Comparison of ENCODE assay signal across 8 mouse cellular contexts in genomic region chr16:35874416-35874815, GRCm38 (mm10). TPM values are rescaled to one million over a fixed set of nuclear protein-coding genes. Genes with fewer than 3 reads are reported as not detected.
DNase-seq lines count a peak whose midpoint lies in the region; ATAC-seq and TF ChIP-seq lines count a peak whose summit lies in the region.

No protein-coding gene starts in this region.

- DNase-seq in heart, adult 8-10 months (ENCODE audit: low spot score): peak; percentile 73
- DNase-seq in CD4-positive helper T cell, adult 2 months (ENCODE audit: low read depth, low spot score): peak; percentile 72
- DNase-seq in adrenal gland, adult 8-10 months: peak; percentile 56
- peak in 1 of 2 experiments; percentile 47 for DNase-seq in layer of hippocampus, adult 2 months (ENCODE audit: low spot score in 2 of 2)

- H3K9ac ChIP-seq in heart, embryonic 12.5 days: no peak overlapping the region
- no peak overlapping the region for H3K9ac ChIP-seq in forebrain, embryonic 16.5 days (replicated peaks; ENCODE audit: low read depth, low read length)

- no peaks in the 10 kb centered on the region for H3K36me3 ChIP-seq in heart, embryonic 12.5 days
- no peaks in the 10 kb centered on the region for H3K36me3 ChIP-seq in forebrain, embryonic 16.5 days (ENCODE audit: control insufficient read depth, insufficient read depth)

- peak; percentile 80 for TF ChIP-seq CTCF in layer of hippocampus, adult 2 months (conservative IDR thresholded peaks at IDR 0.05)

- no peaks in the 10 kb centered on the region for H3K9me3 ChIP-seq in heart, embryonic 12.5 days (replicated peaks)
- H3K9me3 ChIP-seq in forebrain, embryonic 16.5 days (ENCODE audit: control insufficient read depth, low read length): no peaks in the 10 kb centered on the region

- H3K4me3 ChIP-seq in heart, embryonic 12.5 days: no peak overlapping the region
- H3K4me3 ChIP-seq in layer of hippocampus, adult 2 months: no peak overlapping the region
- H3K4me3 ChIP-seq in forebrain, embryonic 16.5 days (replicated peaks; ENCODE audit: low read length): no peak overlapping the region

- no peak for ATAC-seq in heart, embryonic 12.5 days (ENCODE audit: insufficient number of reproducible peaks, low FRiP score)
- ATAC-seq in erythroblast, adult 5-6 weeks (replicated peaks; ENCODE audit: low FRiP score, poor library complexity, severe bottlenecking): peak; percentile 49
- peak; percentile 72 for ATAC-seq in megakaryocyte progenitor cell, adult 5-6 weeks (replicated peaks; ENCODE audit: poor library complexity)
- ATAC-seq in forebrain, embryonic 16.5 days: no peak

- H3K4me1 ChIP-seq in heart, embryonic 12.5 days (replicated peaks): peaks cover 13% of the 10 kb centered on the region
- peaks cover 9% of the 10 kb centered on the region; the same call in 1 of the 2 replicates for H3K4me1 ChIP-seq in forebrain, embryonic 16.5 days (replicated peaks; ENCODE audit: control insufficient read depth, insufficient read depth, low read length)

- 22% methylated on average over 3 of the region's 3 CpGs for WGBS in heart, embryonic 12.5 days
- 27% methylated on average over 3 of the region's 3 CpGs for WGBS in forebrain, embryonic 16.5 days

- H3K27ac ChIP-seq in heart, embryonic 12.5 days (ENCODE audit: poor library complexity, severe bottlenecking): no peak overlapping the region
- H3K27ac ChIP-seq in layer of hippocampus, adult 2 months: no peak overlapping the region
- no peak overlapping the region for H3K27ac ChIP-seq in forebrain, embryonic 16.5 days (ENCODE audit: low read length)

- H3K4me2 ChIP-seq in heart, embryonic 12.5 days: no peak overlapping the region
- H3K4me2 ChIP-seq in forebrain, embryonic 16.5 days (ENCODE audit: low read length): no peak overlapping the region

- H3K27me3 ChIP-seq in heart, embryonic 12.5 days (replicated peaks): peaks cover 17% of the 10 kb centered on the region
- H3K27me3 ChIP-seq in forebrain, embryonic 16.5 days (replicated peaks; ENCODE audit: control insufficient read depth, insufficient read depth, low read length): peaks cover 6% of the 10 kb centered on the region; the same call in 1 of the 2 replicates

RNA-seq across cellular contexts. Expression of gene Parp14, which starts 3.1 kb away (rescaled TPM):
- total RNA-seq in heart, adult 8-10 months (2022): 10 to 100 TPM in 2 of 4 experiments, 1 to 10 TPM in 2; 8.3 to 12.5 (median 10.3) TPM
- polyA plus RNA-seq in heart, embryonic 12.5 days (2016; fragmentation: Nextera tagmentation; extraction: Ambion mirVana): 0.60 and 0.72 TPM in 2 replicates
- total RNA-seq in adrenal gland, adult 8-10 months (2022): 10 to 100 TPM; 11.7 to 16.3 (median 15.5) TPM
- 17.3 and 18.0 TPM in 2 replicates for total RNA-seq in erythroblast, adult 5-6 weeks (2015; ENCODE audit: low replicate concordance)
- 34.6 and 34.8 TPM in 2 replicates for total RNA-seq in erythroblast, adult 5-6 weeks (2017; ENCODE audit: low replicate concordance)
- total RNA-seq in layer of hippocampus, adult 2 months (2021): 1 to 10 TPM; 1.2 to 1.4 TPM
- 8.2 and 10.5 TPM in 2 replicates for total RNA-seq in megakaryocyte progenitor cell, adult 5-6 weeks (2015)
- 9.4 and 14.5 TPM in 2 replicates for total RNA-seq in megakaryocyte progenitor cell, adult 5-6 weeks (2017)
- 0.13 and 0.20 TPM in 2 replicates for polyA plus RNA-seq in forebrain, embryonic 16.5 days (2015; fragmentation: Nextera tagmentation; extraction: Ambion mirVana)

Comparison
In these comparisons a context has a peak if more than half of its experiments do, and no peak if none do; other contexts are left out.
1. ATAC-seq: peak in erythroblast, adult 5-6 weeks (single experiment) and megakaryocyte progenitor cell, adult 5-6 weeks (single experiment); none in heart, embryonic 12.5 days (single experiment) and forebrain, embryonic 16.5 days (single experiment).